Mouse (Mus musculus): ENCODE results near the gene Ppp1r36. TPM values are rescaled to one million over a fixed set of nuclear protein-coding genes. Genes with fewer than 3 reads are reported as not detected.

Ppp1r36 gene
- under 1 TPM in 1 of 2 experiments, not detected in 1; 0.18 TPM for total RNA-seq (2021)
- long read RNA-seq, experiment 1: 0 reads
- long read RNA-seq, experiment 2, partial matches to known transcripts: 0 of 1 reads
- long read RNA-seq, experiment 2, other reads (novel, unspliced or antisense): 1 of 1 reads

- peak; percentile 25 to 31 for DNase-seq
Measured at GRCm38 (mm10) chr12:76417433-76417854, at the start of gene Ppp1r36. Ppp1r36 (plus strand) TSS chr12:76417538.

- DNase-seq: peak in 1 of 2 experiments; percentile 30
Measured at GRCm38 (mm10) chr12:76368201-76368789, 49.0 kb upstream of the Ppp1r36 start.

GRCm38 (mm10) chr12:76368790-76369205 is 48.5 kb upstream of the Ppp1r36 start:
- no peak for DNase-seq

DNA sequence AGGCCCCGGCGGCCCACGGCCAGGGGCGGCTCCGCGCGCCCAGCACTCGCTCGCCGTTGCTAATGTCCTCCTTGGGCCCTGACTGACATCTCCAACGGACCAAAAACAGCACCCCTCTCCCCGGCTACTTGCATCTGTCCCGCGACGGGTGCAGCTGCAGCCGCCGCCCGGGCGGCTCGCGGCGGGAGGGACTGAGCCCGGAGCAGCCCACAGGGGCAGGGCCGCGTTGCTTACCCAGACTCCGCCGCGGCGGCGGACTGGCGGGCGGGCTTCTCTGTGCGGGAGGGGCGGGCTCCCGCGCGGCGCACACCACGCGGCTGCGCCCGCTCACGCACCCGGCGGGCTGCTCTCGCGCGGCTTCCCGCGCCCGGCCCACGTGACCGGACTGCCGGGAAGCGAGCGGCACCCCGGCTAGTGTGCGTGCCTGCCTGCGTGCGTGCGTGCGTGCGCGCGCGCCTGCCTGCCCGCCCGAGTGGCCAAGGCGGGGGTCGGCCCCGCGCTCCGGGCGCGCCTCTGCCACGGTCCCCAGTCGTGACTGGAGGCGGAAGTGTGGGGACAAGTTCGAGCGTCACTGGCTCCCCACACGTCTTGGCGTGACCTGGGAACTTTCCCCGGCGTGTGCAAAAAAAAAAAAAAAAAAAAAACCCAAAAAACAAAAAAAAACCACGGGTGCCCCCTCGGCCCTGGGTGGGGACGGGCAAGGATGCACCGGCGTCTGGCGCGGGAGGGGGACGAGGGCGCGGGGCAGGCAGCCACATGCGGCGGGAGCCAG is 47.9 kb upstream of the Ppp1r36 start, which contains the start of gene Zbtb25:
Zbtb25 (minus strand) TSS at position 397 of the 772 bp plus-strand sequence.
- peak; percentile 82 to 89 for DNase-seq

- DNase-seq: peak; percentile 83 to 86
Measured at GRCm38 (mm10) chr12:76369978-76370830, 47.1 kb upstream of the Ppp1r36 start, which contains the start of gene Zbtb1. Zbtb1 (plus strand) TSS chr12:76370266.

GRCm38 (mm10) chr12:76370831-76371571 is 46.3 kb upstream of the Ppp1r36 start:
- peak; percentile 84 to 90 for DNase-seq

GRCm38 (mm10) chr12:76372046-76372445 is 45.3 kb upstream of the Ppp1r36 start:
- no peak for DNase-seq

DNA sequence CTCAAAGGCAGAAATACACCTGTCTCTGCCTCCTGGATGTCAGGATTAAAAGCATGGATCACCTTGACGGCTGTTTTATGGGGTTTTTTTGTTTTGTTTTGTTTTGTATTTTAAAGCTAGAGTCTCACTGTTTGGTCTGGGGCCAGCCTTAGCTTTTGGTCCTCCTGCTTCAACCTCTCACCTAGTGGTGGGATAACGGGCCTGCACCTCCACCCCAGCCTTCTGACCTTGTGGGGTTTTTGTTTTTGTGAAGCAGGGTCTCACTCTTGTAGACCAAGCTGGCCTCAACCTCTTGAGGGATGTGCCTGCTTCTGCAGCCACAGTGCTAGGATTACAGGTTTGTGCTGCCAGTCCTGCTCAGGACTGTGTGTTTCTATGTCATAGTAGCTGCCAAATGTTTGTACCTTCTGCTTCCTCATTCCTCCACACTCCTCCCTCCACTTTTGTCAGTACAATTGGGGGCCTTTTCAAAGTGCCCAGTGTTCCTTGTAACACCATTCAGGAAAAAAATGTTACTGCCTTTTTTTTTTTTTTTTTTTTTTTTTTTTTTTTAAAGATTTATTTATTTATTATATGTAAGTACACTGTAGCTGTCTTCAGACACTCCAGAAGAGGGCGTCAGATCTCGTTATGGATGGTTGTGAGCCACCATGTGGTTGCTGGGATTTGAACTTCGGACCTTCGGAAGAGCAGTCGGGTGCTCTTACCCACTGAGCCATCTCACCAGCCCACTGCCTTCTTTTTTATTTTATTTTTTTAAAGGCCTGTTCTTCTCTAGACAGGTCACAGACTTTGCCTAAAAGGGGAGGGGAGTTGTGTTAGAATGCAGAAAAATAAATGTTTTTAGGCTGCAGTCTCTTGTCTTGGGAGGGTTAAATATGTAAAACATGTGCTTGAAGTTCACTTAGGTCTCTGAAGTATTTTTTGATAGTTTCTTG is 44.2 kb upstream of the Ppp1r36 start:
- DNase-seq: no peak

- no peak for DNase-seq
Measured at GRCm38 (mm10) chr12:76373991-76374390, 43.3 kb upstream of the Ppp1r36 start.

- no peak for DNase-seq
Measured at GRCm38 (mm10) chr12:76374911-76375310, 42.4 kb upstream of the Ppp1r36 start.

- DNase-seq: no peak
Measured at GRCm38 (mm10) chr12:76375506-76375905, 41.8 kb upstream of the Ppp1r36 start.

- DNase-seq: peak; percentile 33 to 44
Measured at GRCm38 (mm10) chr12:76376649-76377048, 40.7 kb upstream of the Ppp1r36 start.

DNA sequence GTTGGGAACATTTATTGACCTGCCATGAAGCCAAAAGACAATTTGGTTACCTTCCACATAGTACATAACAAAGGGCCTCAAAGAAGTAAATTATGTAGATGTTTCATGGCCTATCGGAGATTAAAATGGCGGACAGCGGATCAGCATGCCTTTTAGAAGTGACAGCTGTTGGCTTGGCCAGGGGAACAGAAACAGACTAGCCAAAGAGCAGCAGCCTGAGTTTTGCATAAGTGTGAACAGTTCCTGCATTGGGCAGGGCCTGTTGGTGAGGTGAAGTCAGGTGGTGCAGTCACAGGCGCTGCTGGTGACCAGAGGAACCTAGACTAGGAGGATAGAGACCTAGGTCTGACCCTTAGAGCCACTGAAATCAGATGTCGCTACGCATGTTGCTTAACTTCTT is 40.3 kb upstream of the Ppp1r36 start:
- DNase-seq: no peak

DNA sequence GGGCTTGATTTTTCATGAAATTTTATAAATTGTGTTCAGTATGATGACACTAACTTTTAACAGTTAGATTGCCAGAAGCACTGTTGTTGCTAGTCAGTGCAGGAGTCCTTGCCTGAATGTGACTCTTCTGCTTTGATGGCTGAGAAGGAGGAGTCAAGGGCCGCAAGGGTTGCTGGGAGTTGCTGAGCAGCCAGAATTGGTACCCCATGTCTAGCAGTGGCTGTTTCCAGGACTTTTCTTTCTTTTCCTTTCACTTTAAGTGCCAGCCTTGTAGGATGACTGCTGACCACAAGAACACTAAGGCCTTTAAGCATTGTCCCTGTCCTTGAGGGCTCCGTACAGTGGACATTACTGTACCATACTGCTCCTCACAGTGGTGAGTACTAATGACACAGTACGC is 39.6 kb upstream of the Ppp1r36 start:
- peak in 1 of 2 experiments; percentile 21 for DNase-seq

GRCm38 (mm10) chr12:76378556-76378955 is 38.8 kb upstream of the Ppp1r36 start:
- no peak for DNase-seq

- no peak for DNase-seq
Measured at GRCm38 (mm10) chr12:76380151-76380550, 37.2 kb upstream of the Ppp1r36 start.

DNA sequence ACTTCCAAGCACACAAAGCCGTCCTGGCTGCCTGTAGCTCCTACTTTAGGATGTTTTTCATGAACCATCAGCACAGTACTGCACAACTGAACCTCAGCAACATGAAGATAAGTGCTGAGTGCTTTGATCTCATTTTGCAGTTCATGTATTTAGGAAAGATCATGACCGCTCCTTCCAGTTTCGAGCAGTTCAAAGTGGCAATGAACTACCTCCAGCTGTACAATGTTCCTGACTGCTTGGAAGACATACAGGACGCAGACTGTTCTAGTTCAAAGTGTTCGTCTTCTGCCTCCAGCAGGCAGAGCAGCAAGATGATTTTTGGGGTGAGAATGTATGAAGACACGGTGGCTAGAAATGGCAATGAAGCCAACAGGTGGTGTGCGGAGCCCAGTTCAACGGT is 32.0 kb upstream of the Ppp1r36 start:
- DNase-seq: no peak

- DNase-seq: no peak
Measured at GRCm38 (mm10) chr12:76388794-76389193, 28.5 kb upstream of the Ppp1r36 start.

- no peak for DNase-seq
Measured at GRCm38 (mm10) chr12:76391595-76392271, 25.6 kb upstream of the Ppp1r36 start.

GRCm38 (mm10) chr12:76392979-76393378 is 24.4 kb upstream of the Ppp1r36 start:
- DNase-seq: no peak

Measured in heart, adult 18-20 months (tissue).